Mouse (Mus musculus) T-helper 1 cell (primary cell): ENCODE measurements around the gene 5330417H12Rik.

ENCODE experiments used
- in situ Hi-C: fragments of 300-600 bp; cut with MboI, MseI; formaldehyde crosslinking; loops from one replicate; pipeline ENCODE4 v1.15.1; 2025; ENCODE audit warnings: high pct_unique_total_duplicates

5330417H12Rik gene

GRCm38 (mm10) chr7:107628383-107628782 is 3.4 kb upstream of the 5330417H12Rik start:
- in situ Hi-C loops, result no loop called here

DNA sequence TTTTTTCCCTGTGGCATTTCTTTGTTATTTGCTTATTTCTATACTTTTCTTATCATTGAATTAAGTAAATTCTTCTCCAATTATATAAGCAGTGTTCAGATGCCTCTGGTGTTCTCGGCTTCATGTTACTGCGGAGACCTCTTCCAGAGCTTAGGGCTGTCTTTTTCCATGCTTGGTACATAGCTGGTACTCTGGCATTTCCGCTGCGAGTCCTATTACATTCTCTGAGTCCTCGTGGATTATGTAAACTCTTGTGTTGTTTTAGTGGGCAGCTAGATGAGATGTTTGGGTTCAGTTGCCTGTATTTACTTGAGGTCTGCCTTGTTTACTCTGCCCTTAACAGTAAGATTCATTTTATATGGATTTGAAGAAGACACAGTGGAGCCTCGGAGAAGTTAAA is 820 bp upstream of the 5330417H12Rik start:
- in situ Hi-C loops, result no loop called here

DNA sequence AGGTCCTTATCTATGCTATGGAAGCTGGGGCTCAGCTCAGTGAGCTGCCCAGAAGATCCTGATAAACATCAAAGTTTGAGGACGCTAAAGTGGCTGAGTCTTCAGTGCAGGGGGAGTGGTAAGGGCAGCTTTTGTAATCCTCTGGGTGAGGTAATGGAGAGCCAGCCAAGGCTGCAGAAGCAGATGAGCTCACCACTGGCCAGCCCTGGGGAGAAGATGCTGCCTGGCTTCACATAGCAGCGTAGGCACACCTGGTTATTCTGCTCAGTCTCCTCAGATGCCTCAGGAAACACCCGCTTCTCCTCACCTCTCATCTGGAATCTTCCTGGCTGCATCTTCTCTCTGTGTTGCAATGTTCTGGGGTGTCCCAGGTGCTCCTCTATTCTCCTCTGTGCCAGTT is 529 bp downstream of the 5330417H12Rik start:
- in situ Hi-C loops, result loop anchor here (25.0 kb wide), 1 partner anchor 1987 kb away; the partner anchor contains the start of genes Arfip2, Gm45799, Timm10b and Trim3

DNA sequence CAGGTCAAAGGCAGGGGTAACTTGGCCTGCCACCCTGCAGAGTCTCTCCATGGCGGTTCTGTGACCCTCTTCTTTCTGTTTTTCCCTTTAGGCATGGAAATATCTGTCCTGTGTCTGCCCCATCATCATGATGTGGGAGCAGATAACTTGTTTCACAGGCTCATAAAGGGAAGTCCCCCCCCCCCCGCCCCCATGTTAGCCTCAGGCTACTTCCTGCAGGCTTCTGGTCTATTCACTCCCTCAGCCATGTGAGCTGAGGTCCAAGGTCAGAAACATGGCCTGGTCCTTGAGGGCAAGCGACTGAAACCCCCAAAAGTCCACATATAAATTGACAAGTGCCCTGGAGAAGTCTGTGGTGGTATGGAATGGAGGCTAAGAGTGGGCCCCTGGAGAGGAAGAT is 4.8 kb downstream of the 5330417H12Rik start:
- in situ Hi-C loops, result loop anchor here (25.0 kb wide), 1 partner anchor 1983 kb away; the partner anchor contains the start of genes Arfip2, Gm45799, Timm10b and Trim3

GRCm38 (mm10) chr7:107619225-107619624 is 5.7 kb downstream of the 5330417H12Rik start:
- in situ Hi-C loops, result loop anchor here (25.0 kb wide), 1 partner anchor 1982 kb away; the partner anchor contains the start of genes Arfip2, Gm45799, Timm10b and Trim3

GRCm38 (mm10) chr7:107618028-107618992 is 6.7 kb downstream of the 5330417H12Rik start:
- in situ Hi-C loops, result loop anchor here (25.0 kb wide), 1 partner anchor 1981 kb away; the partner anchor contains the start of genes Arfip2, Gm45799, Timm10b and Trim3

DNA sequence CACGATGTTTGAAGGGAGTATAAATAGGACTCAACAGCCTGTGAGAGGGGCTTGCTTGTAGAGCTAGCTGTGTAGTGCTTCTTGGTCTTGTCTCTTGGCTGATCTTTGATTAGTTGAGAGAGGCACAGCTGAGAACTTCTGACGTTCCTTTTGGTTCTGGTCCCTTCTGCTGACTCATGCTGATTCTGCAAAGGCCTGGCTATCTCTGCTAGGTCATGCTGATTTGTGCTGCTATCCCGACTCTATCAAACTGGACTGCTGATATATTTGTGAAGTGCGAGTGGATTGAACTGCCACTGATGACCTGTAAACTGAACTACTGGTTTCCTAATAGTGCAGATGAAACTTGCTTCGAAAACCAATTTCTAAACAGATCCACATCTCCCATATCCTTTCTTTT is 14.1 kb downstream of the 5330417H12Rik start:
- in situ Hi-C loops, result loop anchor here (25.0 kb wide), 1 partner anchor 1974 kb away; the partner anchor contains the start of genes Arfip2, Gm45799, Timm10b and Trim3

GRCm38 (mm10) chr7:107609622-107610255 is 15.2 kb downstream of the 5330417H12Rik start:
- in situ Hi-C loops, result loop anchor here (5.0 to 25.0 kb wide), 3 partner anchors 53 to 1972 kb away; partner anchors contain the start of genes Arfip2, Gm45799, Timm10b and Trim3

DNA sequence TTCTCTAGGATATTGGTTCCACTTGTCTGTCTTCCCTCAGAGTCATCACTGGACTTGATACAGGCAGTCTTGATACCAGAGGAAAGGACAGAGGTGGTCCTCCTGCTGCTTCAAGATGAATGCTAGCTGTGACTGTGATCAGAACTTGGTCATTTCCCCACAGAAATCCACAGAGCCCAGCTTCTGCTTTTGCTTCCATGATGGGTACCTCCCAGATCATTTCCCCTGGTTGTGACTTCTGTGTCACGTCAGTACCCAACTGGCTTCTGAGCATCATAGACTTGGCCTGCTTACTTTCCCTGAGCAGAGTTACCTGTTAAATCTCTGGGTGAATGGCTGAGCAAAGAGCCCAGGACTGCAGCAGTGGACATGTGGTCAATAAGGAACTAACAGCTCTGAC is 17.2 kb downstream of the 5330417H12Rik start:
- in situ Hi-C loops, result loop anchor here (5.0 to 25.0 kb wide), 3 partner anchors 55 to 1970 kb away; partner anchors contain the start of genes Arfip2, Gm45799, Timm10b and Trim3

- in situ Hi-C loops, result loop anchor here (25.0 kb wide), 1 partner anchor 1966 kb away; the partner anchor contains the start of genes Arfip2, Gm45799, Timm10b and Trim3
These were observed 22.0 kb downstream of the 5330417H12Rik start for GRCm38 (mm10) chr7:107602913-107603312.

DNA sequence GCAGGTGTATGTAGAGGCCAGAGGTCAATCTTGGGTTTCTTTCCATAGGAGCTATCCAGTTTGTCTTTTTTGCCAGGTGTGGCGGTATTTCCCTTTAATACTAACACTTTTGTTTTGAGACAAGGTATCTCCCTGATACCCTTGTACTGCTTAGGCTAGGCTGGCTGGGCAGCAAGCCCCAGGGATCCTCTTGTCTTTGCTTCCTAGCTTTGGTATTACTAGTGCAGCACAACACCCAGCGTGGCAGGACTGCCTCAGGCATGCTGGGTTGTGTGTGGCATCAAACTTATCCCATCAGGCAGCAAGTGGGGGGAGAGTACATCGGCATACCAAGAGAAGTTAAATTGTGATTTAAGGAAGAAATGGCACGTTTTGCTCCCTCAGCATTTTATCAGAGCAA is 22.5 kb downstream of the 5330417H12Rik start:
- in situ Hi-C loops, result loop anchor here (25.0 kb wide), 1 partner anchor 1965 kb away; the partner anchor contains the start of genes Arfip2, Gm45799, Timm10b and Trim3

DNA sequence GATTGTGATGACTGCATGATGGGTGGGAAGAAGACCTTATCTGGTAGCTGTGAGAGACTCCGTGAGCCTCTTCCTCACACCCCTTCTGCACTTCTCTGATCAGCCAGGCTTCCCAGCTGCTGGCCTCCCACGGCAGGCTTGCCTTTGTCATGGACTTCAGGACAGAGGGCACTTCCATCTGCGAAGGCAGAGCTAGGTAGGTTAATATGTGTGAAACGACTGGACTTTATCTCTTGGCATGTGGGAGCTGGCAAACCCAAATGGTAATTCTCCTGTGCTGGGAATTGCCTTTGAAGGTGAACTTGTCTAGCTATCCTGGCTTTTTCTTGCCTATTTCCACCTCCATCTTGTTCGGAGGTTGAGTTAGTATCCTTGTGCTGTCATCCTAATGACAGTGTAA is 24.3 kb downstream of the 5330417H12Rik start:
- in situ Hi-C loops, result loop anchor here (25.0 kb wide), 1 partner anchor 1963 kb away; the partner anchor contains the start of genes Arfip2, Gm45799, Timm10b and Trim3

GRCm38 (mm10) chr7:107597956-107598355 is 27.0 kb downstream of the 5330417H12Rik start:
- in situ Hi-C loops, result no loop called here

DNA sequence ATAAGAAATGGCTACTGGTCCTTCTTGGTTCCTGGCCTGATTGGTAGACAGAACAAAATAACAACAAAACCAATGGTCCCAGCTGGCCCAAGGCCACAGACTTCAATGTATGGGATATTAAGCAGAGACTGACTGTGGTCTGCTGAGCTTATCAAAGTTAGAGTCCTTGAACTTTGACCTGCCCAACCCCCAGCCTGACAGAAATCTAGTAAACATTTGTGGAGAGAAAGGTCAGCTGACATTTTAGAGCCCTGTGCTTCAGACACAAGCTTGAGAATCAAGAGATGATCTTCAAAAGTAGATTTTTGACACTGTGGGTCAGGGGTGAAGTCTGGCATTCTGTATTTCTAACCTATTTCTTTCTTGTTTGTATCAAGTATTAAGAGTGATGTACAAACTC is 28.2 kb downstream of the 5330417H12Rik start:
- in situ Hi-C loops, result no loop called here

- in situ Hi-C loops, result no loop called here
These were observed 29.5 kb downstream of the 5330417H12Rik start for GRCm38 (mm10) chr7:107595426-107595825.

- in situ Hi-C loops, result no loop called here
These were observed 30.0 kb downstream of the 5330417H12Rik start, which contains the start of gene Ppfibp2 for GRCm38 (mm10) chr7:107594857-107595402. Gene Ppfibp2 (plus strand): TSS chr7:107595207.

GRCm38 (mm10) chr7:107594325-107594856 is 30.6 kb downstream of the 5330417H12Rik start:
- in situ Hi-C loops, result no loop called here

- in situ Hi-C loops, result no loop called here
These were observed 31.1 kb downstream of the 5330417H12Rik start for GRCm38 (mm10) chr7:107593904-107594303.

DNA sequence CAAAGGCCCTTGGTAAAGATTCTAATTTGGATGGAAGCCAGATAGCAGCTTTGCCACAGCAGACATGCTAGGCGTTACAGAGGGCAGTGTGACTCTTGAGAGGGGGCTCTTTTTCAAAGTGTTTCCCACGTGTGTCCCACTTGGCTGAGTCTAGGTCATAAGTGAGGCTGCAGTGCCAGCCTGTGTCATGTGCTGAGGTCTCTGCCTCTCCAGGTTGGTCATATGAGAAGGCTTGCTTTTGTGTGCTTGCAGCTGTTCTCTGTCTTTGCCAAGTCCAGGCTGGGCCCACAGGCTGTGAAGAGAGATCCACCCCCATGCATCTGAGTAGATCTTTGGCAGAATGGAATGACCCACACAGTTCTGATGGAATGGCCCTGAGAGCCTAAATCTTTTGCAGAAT is 32.3 kb downstream of the 5330417H12Rik start:
- in situ Hi-C loops, result no loop called here

GRCm38 (mm10) chr7:107574276-107574675 is 50.7 kb downstream of the 5330417H12Rik start:
- in situ Hi-C loops, result no loop called here
